Mouse (Mus musculus): ENCODE measurements around the gene Ptn.

DNA sequence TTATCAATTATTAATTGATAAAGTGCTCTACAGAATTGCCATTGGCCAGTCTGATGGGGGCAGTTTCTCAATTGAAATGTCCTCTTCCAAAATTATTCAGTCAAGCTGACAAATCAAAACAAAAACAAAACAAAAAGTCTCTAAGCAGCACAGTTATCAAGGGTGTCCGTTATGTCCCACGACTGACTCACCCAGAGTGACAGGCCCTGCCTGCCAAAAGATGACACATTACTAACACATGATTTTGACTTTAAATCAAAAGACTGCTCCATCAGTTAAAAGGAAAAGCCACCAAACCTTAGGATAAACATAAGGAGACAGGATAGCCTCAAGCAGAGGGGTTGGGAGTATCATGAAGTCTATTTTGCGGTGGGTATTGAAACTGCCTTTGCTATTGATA is 6.6 kb upstream of the Ptn start:
- TF ChIP-seq GATA1 (IDR thresholded peaks at IDR 0.05; ENCODE audit: low read length) = no peak
- TF ChIP-seq TAL1 (IDR thresholded peaks at IDR 0.05; ENCODE audit: low read length) = no peak

Data from erythroblast, embryonic 14.5 days (primary cell).